Mouse (Mus musculus) mouse embryonic stem cell (cell line): Measurements from ENCODE around the gene Dgkd.

Experiments used
- in situ Hi-C, 2 experiments: fragments of 300-500 bp; cut with MboI; formaldehyde crosslinking; loops; 1 replicate in 1 of 2; 3 replicates in 1 of 2; pipeline ENCODE4 v1.14.3; 2019 to 2020; ENCODE audit warnings: low sequenced_read_pairs in 2 of 2, low pct_unique_long_range_greater_than_20kb in 1 of 2, mixed read lengths in 1 of 2; ENCODE audit not compliant: unreplicated experiment in 1 of 2

Gene Dgkd

GRCm38 (mm10) chr1:87876065-87876464 lies 23.0 kb downstream of the Dgkd start:
- in situ Hi-C loops = no loop called here

DNA sequence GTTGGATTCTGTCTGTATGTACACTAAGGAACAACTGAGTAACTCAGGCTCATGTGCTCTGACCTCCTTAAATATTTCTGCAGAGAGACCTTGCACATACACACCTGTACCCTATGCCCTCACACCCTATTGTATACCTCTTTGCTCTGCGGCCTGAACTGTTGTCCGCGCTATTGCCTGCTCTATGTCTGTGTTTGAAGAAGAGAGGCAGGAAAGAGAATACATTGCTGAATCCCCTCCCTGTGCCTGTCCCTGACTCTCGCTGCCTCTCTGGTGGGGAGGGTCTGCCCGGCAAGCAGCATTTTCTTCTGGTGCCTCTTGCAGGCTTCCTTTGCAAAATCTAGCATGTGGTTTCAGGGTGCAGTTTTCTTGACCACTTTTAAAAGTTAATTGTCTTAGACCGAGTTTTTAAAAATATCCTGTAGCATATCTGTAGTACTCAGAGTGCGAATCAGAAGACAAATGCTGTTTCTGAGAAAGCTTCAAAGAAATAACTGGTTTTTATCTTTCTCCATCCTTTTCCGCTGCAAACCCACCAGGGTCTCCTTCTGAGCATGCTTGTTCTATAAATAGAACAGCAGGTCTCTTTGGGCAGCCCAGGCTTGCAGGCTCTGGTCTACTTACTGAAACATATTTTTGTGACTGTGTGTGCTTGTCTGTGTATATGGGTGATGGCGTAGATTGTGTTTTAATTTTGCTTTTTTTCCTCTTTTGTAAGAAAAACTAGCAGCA lies 24.6 kb downstream of the Dgkd start:
- in situ Hi-C loops = no loop called here

- in situ Hi-C loops = no loop called here
These were observed 25.9 kb downstream of the Dgkd start for GRCm38 (mm10) chr1:87879034-87879433.

GRCm38 (mm10) chr1:87879494-87880325 lies 26.6 kb downstream of the Dgkd start:
- in situ Hi-C loops = no loop called here

DNA sequence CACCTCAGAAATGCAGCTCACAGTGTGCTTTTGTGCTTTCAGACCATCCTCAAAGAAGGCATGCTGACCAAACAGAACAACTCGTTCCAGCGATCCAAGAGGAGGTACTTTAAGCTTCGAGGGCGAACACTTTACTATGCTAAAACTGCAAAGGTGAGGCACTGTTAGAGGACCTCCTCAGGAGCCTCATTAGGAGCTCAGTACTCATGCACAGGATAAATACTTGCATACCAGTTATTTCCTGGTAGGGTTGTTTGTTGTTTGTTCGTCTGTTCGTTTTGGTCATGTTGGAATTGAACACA lies 27.2 kb downstream of the Dgkd start:
- in situ Hi-C loops = no loop called here

DNA sequence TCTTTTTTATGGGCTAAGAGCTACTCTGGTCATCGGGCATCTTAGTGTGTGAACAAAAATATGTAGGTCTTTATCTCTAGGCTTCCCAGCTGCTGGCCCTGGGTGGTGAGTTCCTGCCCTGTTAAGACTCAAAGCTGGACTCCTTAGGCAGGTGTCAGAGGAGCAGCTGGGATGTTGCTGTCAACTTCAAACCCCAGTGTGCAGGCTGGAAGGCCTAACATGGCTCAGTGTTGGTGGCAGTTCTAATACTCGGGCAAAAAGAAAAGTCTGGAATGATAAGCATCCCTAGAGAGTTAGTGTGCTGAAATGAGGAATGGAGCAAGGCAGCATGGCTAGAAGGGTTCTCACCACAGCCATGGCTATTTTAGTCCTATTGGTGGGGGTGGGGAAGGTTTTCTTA lies 27.8 kb downstream of the Dgkd start:
- in situ Hi-C loops = no loop called here

GRCm38 (mm10) chr1:87881726-87882125 lies 28.6 kb downstream of the Dgkd start:
- in situ Hi-C loops = no loop called here

DNA sequence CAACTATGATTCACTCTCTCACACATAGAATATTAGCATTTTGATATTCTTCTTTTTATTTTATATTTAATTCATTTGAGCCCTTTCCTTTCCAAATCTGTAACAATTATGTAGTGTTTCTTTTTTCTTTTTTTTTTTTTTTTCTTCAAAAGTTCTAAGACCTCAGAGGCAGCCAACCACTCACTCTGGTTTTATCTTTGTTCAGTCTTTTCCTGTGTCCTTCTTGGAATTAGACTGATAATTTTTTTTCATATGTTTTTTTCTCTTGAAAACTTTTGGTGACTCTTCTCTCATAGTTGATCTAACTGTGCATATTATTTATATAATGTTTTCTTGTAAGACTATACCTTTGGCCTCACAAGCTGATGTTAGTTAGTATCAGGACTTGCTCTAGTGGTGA lies 29.5 kb downstream of the Dgkd start:
- in situ Hi-C loops = no loop called here

- in situ Hi-C loops = no loop called here
These were observed 37.9 kb downstream of the Dgkd start for GRCm38 (mm10) chr1:87890960-87891359.

DNA sequence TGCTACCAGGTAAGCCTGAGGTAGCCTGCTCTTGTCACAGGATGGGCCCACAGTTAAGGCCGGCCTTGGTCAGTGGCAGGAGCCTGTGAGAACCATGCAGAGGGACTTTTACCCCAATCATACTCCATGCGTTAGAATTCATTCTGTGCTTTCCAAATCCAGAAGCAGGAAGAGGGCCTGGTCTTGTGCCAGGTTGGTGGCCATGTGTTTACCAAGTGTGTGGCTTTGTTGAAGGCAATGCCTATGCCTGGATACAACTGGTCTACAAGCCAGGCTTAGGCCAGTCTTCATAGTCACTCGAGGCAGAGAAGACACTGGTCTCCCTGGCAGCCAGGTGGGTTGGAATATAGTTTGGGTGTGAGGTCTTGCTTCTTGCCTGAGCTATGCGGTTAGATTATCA lies 38.5 kb downstream of the Dgkd start:
- in situ Hi-C loops = no loop called here

GRCm38 (mm10) chr1:87892499-87892898 lies 39.4 kb downstream of the Dgkd start:
- in situ Hi-C loops = no loop called here

- in situ Hi-C loops = no loop called here
These were observed 40.3 kb downstream of the Dgkd start for GRCm38 (mm10) chr1:87893414-87893813.

- in situ Hi-C loops = no loop called here
These were observed 43.8 kb downstream of the Dgkd start for GRCm38 (mm10) chr1:87896921-87897320.

- in situ Hi-C loops = no loop called here
These were observed 46.6 kb downstream of the Dgkd start for GRCm38 (mm10) chr1:87899701-87900100.

- in situ Hi-C loops = no loop called here
These were observed 47.9 kb downstream of the Dgkd start for GRCm38 (mm10) chr1:87900979-87901378.

- in situ Hi-C loops = no loop called here
These were observed 49.1 kb downstream of the Dgkd start for GRCm38 (mm10) chr1:87902186-87902585.

DNA sequence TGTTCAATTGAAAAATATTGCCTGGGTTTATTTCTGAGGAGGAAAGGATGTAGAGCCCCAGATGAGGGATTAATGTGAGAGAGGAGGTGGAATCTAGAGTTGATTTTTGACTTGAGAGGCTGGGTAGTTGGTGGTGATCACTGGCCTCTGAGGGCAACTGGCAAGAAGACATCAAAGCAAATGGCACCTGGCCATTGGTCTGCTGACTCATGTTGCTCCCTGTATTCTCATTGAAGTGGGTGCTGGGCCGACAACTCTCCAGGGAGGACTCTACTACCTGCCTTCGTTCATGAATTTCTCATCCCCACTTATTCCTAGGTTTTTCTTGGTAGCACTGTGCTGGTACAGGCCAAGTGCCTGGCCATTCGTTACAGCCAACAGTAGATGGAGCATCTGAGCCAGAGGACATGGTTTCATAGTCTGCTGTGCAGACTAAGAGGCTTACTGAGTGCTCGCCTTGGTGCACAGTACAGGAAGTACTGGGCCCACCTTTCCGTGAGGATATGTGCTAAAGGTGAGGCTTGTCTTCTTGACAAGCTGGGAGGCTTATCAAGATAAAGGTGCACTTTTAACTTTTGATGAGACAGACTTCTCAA lies 53.4 kb downstream of the Dgkd start:
- in situ Hi-C loops = no loop called here

DNA sequence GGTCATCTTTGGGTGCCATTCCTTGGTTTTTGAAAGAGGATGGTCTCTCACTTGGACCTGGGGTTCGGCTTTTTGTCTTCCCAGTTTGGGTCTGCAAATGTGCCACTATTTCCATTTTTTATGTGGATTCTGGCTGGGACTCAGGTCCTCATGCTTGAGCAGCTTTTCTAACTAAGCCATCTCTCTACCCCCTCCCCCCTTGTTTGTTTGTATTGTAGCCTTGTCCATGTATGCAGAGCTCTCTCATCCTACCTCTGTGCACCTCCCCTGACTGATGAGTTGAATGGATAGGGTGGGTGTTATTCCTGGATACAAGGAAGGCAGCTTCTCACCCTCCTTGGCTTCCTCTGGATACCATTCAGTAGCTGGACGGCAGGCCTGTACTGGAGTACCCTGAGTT lies 54.9 kb downstream of the Dgkd start:
- in situ Hi-C loops = no loop called here

- in situ Hi-C loops = no loop called here
These were observed 55.6 kb downstream of the Dgkd start for GRCm38 (mm10) chr1:87908736-87909135.

- in situ Hi-C loops = no loop called here
These were observed 56.5 kb downstream of the Dgkd start for GRCm38 (mm10) chr1:87909565-87909964.
